Mouse (Mus musculus) MEL (cell line): ENCODE data around the gene Cops2. TPM values are rescaled to one million over a fixed set of nuclear protein-coding genes. Genes with fewer than 3 reads are reported as not detected.

ENCODE experiments used
- DNase-seq: peaks from one replicate; pipeline ENCODE4 v3.0.0; 2011; ENCODE audit warnings: low read depth, low spot score
- H3K27ac ChIP-seq: 2 replicates; pipeline ENCODE4 v1.5.1; 2012; ENCODE audit warnings: low read depth, mild to moderate bottlenecking, control low read depth, low read length, moderate library complexity; ENCODE audit not compliant: control insufficient read depth
- H3K27me3 ChIP-seq, 2 experiments: fragments of 150-350 bp in 1 of 2; sonication (generic) in 1 of 2; 2 replicates each; pipeline ENCODE4 v1.6.1; 2012; ENCODE audit warnings: low read length in 2 of 2, mild to moderate bottlenecking in 2 of 2, improper control_type of control experiment in 1 of 2, moderate library complexity in 1 of 2; ENCODE audit not compliant: insufficient read depth in 2 of 2, control insufficient read depth in 1 of 2
- H3K36me3 ChIP-seq, 2 experiments: 2 replicates each; pipeline ENCODE4 v1.6.1; 2012 to 2014; ENCODE audit warnings: low read length in 2 of 2, improper control_type of control experiment in 1 of 2, inconsistent platforms in 1 of 2, mild to moderate bottlenecking in 1 of 2; ENCODE audit not compliant: insufficient read depth in 2 of 2, control insufficient read depth in 1 of 2
- H3K4me1 ChIP-seq, 2 experiments: fragments of 150-350 bp in 1 of 2; sonication (generic) in 1 of 2; 2 replicates each; pipeline ENCODE4 v1.6.1; 2012; ENCODE audit warnings: low read length in 2 of 2, improper control_type of control experiment in 1 of 2, mild to moderate bottlenecking in 1 of 2; ENCODE audit not compliant: insufficient read depth in 2 of 2, control insufficient read depth in 1 of 2
- H3K4me3 ChIP-seq, 2 experiments: fragments of 150-350 bp in 1 of 2; sonication (generic) in 1 of 2; 2 replicates each; pipeline ENCODE4 v1.5.1; 2012; ENCODE audit warnings: low read depth in 2 of 2, low read length in 2 of 2, mild to moderate bottlenecking in 2 of 2, moderate library complexity in 2 of 2, control low read depth in 1 of 2, improper control_type of control experiment in 1 of 2; ENCODE audit not compliant: control insufficient read depth in 1 of 2, insufficient read depth in 1 of 2
- H3K79me2 ChIP-seq: 2 replicates; pipeline ENCODE4 v1.6.1; 2012; ENCODE audit warnings: mild to moderate bottlenecking, low read length, moderate library complexity; ENCODE audit not compliant: control insufficient read depth, poor library complexity, insufficient read depth
- H3K9ac ChIP-seq: 2 replicates; pipeline ENCODE4 v1.6.1; 2012; ENCODE audit warnings: low read depth, mild to moderate bottlenecking, control low read depth, low read length, moderate library complexity; ENCODE audit not compliant: control insufficient read depth, poor library complexity, severe bottlenecking
- H3K9me3 ChIP-seq: fragments of 150-350 bp; sonication (generic); replicated peaks from 2 replicates; pipeline ENCODE4 v1.6.1; 2012; ENCODE audit warnings: mild to moderate bottlenecking, low read length, improper control_type of control experiment, moderate library complexity; ENCODE audit not compliant: insufficient read depth
- CTCF ChIP-seq, 3 experiments: IDR thresholded peaks in 2 of 3; conservative IDR thresholded peaks in 1 of 3; 2 replicates each; pipeline ENCODE4 v1.5.1; 2011 to 2012; ENCODE audit warnings: low read length in 3 of 3, low read depth in 2 of 3, mild to moderate bottlenecking in 2 of 3, improper control_type of control experiment in 1 of 3, inconsistent platforms in 1 of 3, mixed read lengths in 1 of 3, moderate library complexity in 1 of 3; ENCODE audit not compliant: control insufficient read depth in 1 of 3, insufficient read depth in 1 of 3, poor library complexity in 1 of 3, severe bottlenecking in 1 of 3
- E2F4 ChIP-seq: IDR thresholded peaks from 2 replicates; pipeline ENCODE4 v1.6.1; 2011; ENCODE audit warnings: low read depth, low read length, improper control_type of control experiment, borderline replicate concordance
- ELF1 ChIP-seq: IDR thresholded peaks from 2 replicates; pipeline ENCODE4 v1.6.1; 2014; ENCODE audit warnings: low read depth, mild to moderate bottlenecking, inconsistent platforms, low read length, improper control_type of control experiment, moderate library complexity
- GABPA ChIP-seq: IDR thresholded peaks from 2 replicates; pipeline ENCODE4 v1.6.1; 2012; ENCODE audit warnings: low read depth, mild to moderate bottlenecking, inconsistent platforms, low read length, improper control_type of control experiment, moderate library complexity
- GATA1 ChIP-seq: IDR thresholded peaks from 2 replicates; pipeline ENCODE4 v1.6.1; 2011; ENCODE audit warnings: low read depth, low read length, improper control_type of control experiment
- MAZ ChIP-seq: IDR thresholded peaks from 2 replicates; pipeline ENCODE4 v1.6.1; 2012; ENCODE audit warnings: low read depth, mild to moderate bottlenecking, inconsistent platforms, low read length, improper control_type of control experiment
- MXI1 ChIP-seq: IDR thresholded peaks from 2 replicates; pipeline ENCODE4 v1.6.1; 2011; ENCODE audit warnings: mild to moderate bottlenecking, low read depth, low read length, improper control_type of control experiment
- NRF1 ChIP-seq: IDR thresholded peaks from 2 replicates; pipeline ENCODE4 v1.6.1; 2014; ENCODE audit warnings: low read depth, mild to moderate bottlenecking, inconsistent platforms, low read length, improper control_type of control experiment, moderate library complexity; ENCODE audit not compliant: poor library complexity, insufficient read depth, severe bottlenecking
- POLR2A ChIP-seq, 2 experiments: IDR thresholded peaks; 2 replicates each; pipeline ENCODE4 v1.6.1; 2011 to 2012; ENCODE audit warnings: low read length in 2 of 2, mild to moderate bottlenecking in 2 of 2, control low read depth in 1 of 2, improper control_type of control experiment in 1 of 2, low read depth in 1 of 2, moderate library complexity in 1 of 2; ENCODE audit not compliant: control insufficient read depth in 1 of 2, insufficient read depth in 1 of 2, poor library complexity in 1 of 2
- POLR2AphosphoS5 ChIP-seq: IDR thresholded peaks from 2 replicates; pipeline ENCODE4 v1.6.1; 2012; ENCODE audit warnings: low read depth, borderline replicate concordance, mild to moderate bottlenecking, inconsistent platforms, low read length, moderate library complexity, mixed read lengths
- RAD21 ChIP-seq: IDR thresholded peaks from 2 replicates; pipeline ENCODE4 v1.6.1; 2011; ENCODE audit warnings: mild to moderate bottlenecking, low read depth, low read length, improper control_type of control experiment
- RCOR1 ChIP-seq: IDR thresholded peaks from 2 replicates; pipeline ENCODE4 v1.6.1; 2012; ENCODE audit warnings: low read depth, mild to moderate bottlenecking, inconsistent platforms, low read length, improper control_type of control experiment
- USF2 ChIP-seq, 2 experiments: IDR thresholded peaks; 2 replicates each; pipeline ENCODE4 v1.6.1; 2011 to 2012; ENCODE audit warnings: improper control_type of control experiment in 2 of 2, low read length in 2 of 2, borderline replicate concordance in 1 of 2, inconsistent platforms in 1 of 2, low read depth in 1 of 2, mild to moderate bottlenecking in 1 of 2; ENCODE audit not compliant: insufficient read depth in 1 of 2
- ZMIZ1 ChIP-seq: IDR thresholded peaks from 2 replicates; pipeline ENCODE4 v1.6.1; 2012; ENCODE audit warnings: low read depth, mild to moderate bottlenecking, inconsistent platforms, low read length, improper control_type of control experiment, moderate library complexity
- polyA plus RNA-seq, 2 experiments: library from polyadenylated mRNA; stranded (reverse) in 1 of 2; unstranded in 1 of 2; fragments of >175 nt in 1 of 2; fragments of >200 nt in 1 of 2; gene quantifications; 2 replicates each; pipeline versions ENCODE4 v1.2.1 to v1.2.4; 2012; ENCODE audit warnings: low replicate concordance in 2 of 2, low read depth in 1 of 2; ENCODE audit not compliant: insufficient read length in 2 of 2, insufficient read depth in 1 of 2, missing spikeins in 1 of 2
- total RNA-seq: library from RNA; depleted of rRNA; stranded (reverse); fragments of 300-350 nt; gene quantifications from 2 replicates; pipeline ENCODE4 v1.2.3, GENCODE M21; 2012

Gene Cops2
- total and polyA plus RNA-seq, 3 experiments: 65.3 to 131 (median 66.2) TPM

DNA sequence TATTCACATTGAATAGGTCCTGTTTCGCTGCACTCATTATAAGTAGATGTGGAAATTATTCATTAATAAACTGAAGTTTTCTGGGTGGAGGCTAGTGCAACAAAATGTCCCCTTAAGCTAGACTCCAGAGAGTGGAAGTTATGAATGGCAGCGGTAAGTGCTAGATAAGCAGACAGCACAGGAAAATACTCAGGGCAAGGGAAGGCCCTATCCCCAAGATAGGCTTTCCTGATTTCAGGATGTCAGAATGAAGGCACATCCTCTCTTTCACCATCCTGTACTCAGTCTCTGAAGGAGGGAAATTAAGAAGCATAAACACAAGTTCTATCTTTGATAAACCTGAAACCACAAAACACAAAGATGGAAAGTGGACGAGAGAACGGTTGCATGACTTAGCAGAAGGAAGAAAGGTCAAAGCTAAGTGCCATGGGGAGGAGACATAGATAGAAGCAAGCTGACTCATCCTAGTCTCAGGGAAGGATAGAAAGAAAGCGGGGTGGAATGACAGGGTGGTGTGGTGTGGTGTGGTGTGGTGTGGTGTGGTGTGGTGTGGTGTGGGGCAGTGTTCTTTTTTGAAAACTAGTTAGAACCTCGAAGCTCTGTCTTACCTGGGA, 42.0 kb upstream of the Cops2 start (continued):
- TF ChIP-seq MXI1 (no peak), RCOR1 (peak; percentile 49; the same call in 1 of the 2 replicates), GATA1 (peak; percentile 60), POLR2A (IDR thresholded peaks at IDR 0.05; ENCODE audit: control insufficient read depth in 1 of 2, insufficient read depth in 1 of 2, low read depth in 1 of 2, low read length in 2 of 2, poor library complexity in 1 of 2) (no peak)

GRCm38 (mm10) chr2:125896355-125896754, 37.4 kb upstream of the Cops2 start:
- TF ChIP-seq ELF1 (no peak), CTCF (IDR thresholded peaks at IDR 0.05 in 2 of 3, conservative IDR thresholded peaks at IDR 0.05 in 1 of 3; ENCODE audit: control insufficient read depth in 1 of 3, insufficient read depth in 1 of 3, low read depth in 2 of 3, low read length in 3 of 3, poor library complexity in 1 of 3, severe bottlenecking in 1 of 3) (no peak), MXI1 (no peak), ZMIZ1 (no peak), GATA1 (no peak), POLR2AphosphoS5 (no peak)

GRCm38 (mm10) chr2:125895099-125895498, 36.2 kb upstream of the Cops2 start:
- no peak overlapping the region for H3K27ac ChIP-seq
- DNase-seq: no peak
- H3K27me3 ChIP-seq: no peaks in the 10 kb centered on the region
- TF ChIP-seq NRF1 (no peak), RAD21 (no peak), MAZ (no peak), GABPA (no peak), GATA1 (no peak), USF2 (IDR thresholded peaks at IDR 0.05; ENCODE audit: borderline replicate concordance in 1 of 2, insufficient read depth in 1 of 2, low read depth in 1 of 2, low read length in 2 of 2) (no peak), POLR2AphosphoS5 (no peak), E2F4 (no peak)
- no peak overlapping the region for H3K4me3 ChIP-seq
- H3K9ac ChIP-seq: no peak overlapping the region
- H3K4me1 ChIP-seq: peaks cover 2 to 4% of the 10 kb centered on the region in 2 experiments; a peak in 3 of 4 replicates
- H3K79me2 ChIP-seq: no peaks in the 10 kb centered on the region
- peaks cover 0 to 2% of the 10 kb centered on the region in 2 experiments; a peak in 2 of 4 replicates for H3K36me3 ChIP-seq
- H3K9me3 ChIP-seq: no peaks in the 10 kb centered on the region

More at GRCm38 (mm10) chr2:125896355-125896754, 37.4 kb upstream of the Cops2 start:
- DNase-seq: no peak
- Histone ChIP-seq H3K27me3 (no peaks in the 10 kb centered on the region), H3K27ac (no peak overlapping the region), H3K79me2 (no peaks in the 10 kb centered on the region), H3K36me3 (peaks cover 0 to 14% of the 10 kb centered on the region in 2 experiments; a peak in 2 of 4 replicates), H3K9ac (no peak overlapping the region), H3K4me1 (peaks cover 13 to 14% of the 10 kb centered on the region in 2 experiments), H3K4me3 (no peak overlapping the region), H3K9me3 (no peaks in the 10 kb centered on the region)
